Mouse (Mus musculus) forebrain, embryonic 14.5 days (tissue): ENCODE data around the gene Pgls. TPM values are rescaled to one million over a fixed set of nuclear protein-coding genes. Genes with fewer than 3 reads are reported as not detected.

Experiments
- ATAC-seq: fragments of 200-750 bp; cut with Nextera tagmentation; 2 replicates; pipeline ENCODE4 v1.8.0; 2017; ENCODE audit warnings: mild to moderate bottlenecking, moderate library complexity
- DNase-seq: peaks from one replicate; pipeline ENCODE4 v3.0.0-alpha.2; 2015; ENCODE audit warnings: low spot score
- H3K27ac ChIP-seq: fragments of 300-500 bp; sonication (generic); 2 replicates; pipeline ENCODE4 v1.5.1; 2014; ENCODE audit warnings: low read depth, mild to moderate bottlenecking, control low read depth, low read length, moderate library complexity
- H3K27me3 ChIP-seq: fragments of 300-500 bp; sonication (generic); replicated peaks from 2 replicates; pipeline ENCODE4 v1.6.1; 2014; ENCODE audit warnings: low read length, control low read depth, mixed read lengths; ENCODE audit not compliant: control insufficient read depth, insufficient read depth
- H3K36me3 ChIP-seq: fragments of 300-500 bp; sonication (generic); 2 replicates; pipeline ENCODE4 v1.6.1; 2014; ENCODE audit warnings: low read length, control low read depth; ENCODE audit not compliant: control insufficient read depth, insufficient read depth
- H3K4me1 ChIP-seq: fragments of 300-500 bp; sonication (generic); 2 replicates; pipeline ENCODE4 v1.6.1; 2014; ENCODE audit warnings: antibody characterized with exemption, low read length, control low read depth; ENCODE audit not compliant: control insufficient read depth, insufficient read depth
- H3K4me2 ChIP-seq: fragments of 300-500 bp; sonication (generic); 2 replicates; pipeline ENCODE4 v1.6.1; 2014; ENCODE audit warnings: mild to moderate bottlenecking, control low read depth, low read length
- H3K4me3 ChIP-seq: fragments of 300-500 bp; sonication (generic); 2 replicates; pipeline ENCODE4 v1.5.1; 2014; ENCODE audit warnings: low read depth, low read length, control low read depth
- H3K9ac ChIP-seq: fragments of 300-500 bp; sonication (generic); 2 replicates; pipeline ENCODE4 v1.6.1; 2014; ENCODE audit warnings: mild to moderate bottlenecking, low read length, control low read depth, moderate library complexity
- H3K9me3 ChIP-seq: fragments of 300-500 bp; sonication (generic); replicated peaks from 2 replicates; pipeline ENCODE4 v1.6.1; 2016; ENCODE audit warnings: low read length, control low read depth, mixed read lengths; ENCODE audit not compliant: control insufficient read depth
- WGBS: fragments of 180-500 bp; shearing (Covaris S2); extraction: QIAGEN DNeasy Blood & Tissue Kit; methylation state at CpG from one replicate; pipeline ENCODE4 v1.1.7; 2014; 5-methylcytosine and 5-hydroxymethylcytosine counted together
- polyA plus RNA-seq: library from polyadenylated mRNA; unstranded; fragments of >200 nt; fragmentation: Nextera tagmentation; extraction: Ambion mirVana; gene quantifications from 2 replicates; pipeline ENCODE4 v1.2.1, GENCODE M21; 2014

Pgls gene
- polyA plus RNA-seq, 1 experiment from 2014 or later: 279 TPM

DNA sequence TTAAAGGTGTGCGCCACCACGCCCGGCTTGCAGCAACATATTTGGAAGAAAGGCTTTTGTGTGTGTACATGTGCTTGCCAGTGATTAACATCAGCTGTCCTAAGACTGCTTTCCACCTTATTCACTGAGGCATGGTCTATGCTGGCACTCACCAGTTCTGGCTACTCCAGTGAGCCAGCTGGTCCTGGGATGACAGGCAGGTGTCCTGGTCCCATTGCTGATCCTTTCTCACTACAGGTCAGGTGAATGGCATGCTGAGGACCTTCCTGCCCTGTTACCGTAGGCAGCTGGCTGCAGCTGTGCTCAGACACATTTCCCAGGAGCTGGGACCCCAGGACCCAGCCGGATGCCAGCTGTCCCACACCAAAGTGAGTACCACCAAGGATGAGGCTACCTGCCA lies 6.9 kb downstream of the Pgls start:
- DNase-seq (no peak), ATAC-seq (no peak)
- 89% methylated on average over 5 of the region's 5 CpGs for WGBS
- 0 out of 2 replicates have a peak, but pooled peaks cover 9% of the 10 kb centered on the region for H3K36me3 ChIP-seq
- H3K9me3 ChIP-seq: no peaks in the 10 kb centered on the region
- no peaks in the 10 kb centered on the region; the same call in 1 of the 2 replicates for H3K4me1 ChIP-seq
- no peak overlapping the region for H3K4me3 ChIP-seq
- H3K4me2 ChIP-seq: no peak overlapping the region
- H3K27me3 ChIP-seq: peaks cover 30% of the 10 kb centered on the region
- no peak overlapping the region for H3K27ac ChIP-seq
- H3K9ac ChIP-seq: no peak overlapping the region

DNA sequence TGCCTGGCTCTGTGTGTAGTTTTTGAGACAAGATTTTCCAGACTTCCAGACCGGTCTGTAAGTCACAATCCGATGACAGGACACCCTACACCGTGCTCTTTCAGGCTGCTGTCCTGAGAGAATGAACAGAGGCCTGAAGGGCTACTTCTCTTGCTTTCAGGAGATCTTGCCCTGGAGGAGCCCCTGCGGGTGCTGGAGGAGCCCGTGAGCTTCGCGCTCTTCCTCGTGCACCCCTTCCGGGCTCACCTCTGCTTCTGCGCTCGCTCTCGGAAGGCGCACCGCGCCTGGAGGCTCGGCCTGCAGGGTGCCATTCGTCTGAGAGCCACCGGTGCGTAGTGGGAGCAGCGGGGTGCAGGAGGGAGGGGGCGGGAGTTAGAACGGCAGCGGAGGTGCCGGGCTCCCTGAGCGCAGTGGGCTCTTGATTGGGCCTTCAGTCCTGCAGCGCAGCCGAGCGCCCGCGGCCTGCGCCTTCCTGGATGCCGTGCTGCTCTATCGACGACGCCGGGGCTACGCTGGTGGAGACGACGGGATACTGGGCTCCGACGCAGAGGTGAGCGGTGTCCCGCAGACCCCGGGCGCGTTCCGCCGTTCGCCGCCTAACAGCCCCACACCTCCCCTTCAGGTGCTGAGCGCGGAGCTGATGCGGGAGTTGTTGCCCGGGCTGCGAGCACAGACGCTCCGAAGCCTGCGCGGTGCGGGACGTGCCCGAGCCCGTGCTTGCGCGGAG lies 10.1 kb downstream of the Pgls start:
- ATAC-seq: peak; percentile 29
- DNase-seq: peak; percentile 23

DNA sequence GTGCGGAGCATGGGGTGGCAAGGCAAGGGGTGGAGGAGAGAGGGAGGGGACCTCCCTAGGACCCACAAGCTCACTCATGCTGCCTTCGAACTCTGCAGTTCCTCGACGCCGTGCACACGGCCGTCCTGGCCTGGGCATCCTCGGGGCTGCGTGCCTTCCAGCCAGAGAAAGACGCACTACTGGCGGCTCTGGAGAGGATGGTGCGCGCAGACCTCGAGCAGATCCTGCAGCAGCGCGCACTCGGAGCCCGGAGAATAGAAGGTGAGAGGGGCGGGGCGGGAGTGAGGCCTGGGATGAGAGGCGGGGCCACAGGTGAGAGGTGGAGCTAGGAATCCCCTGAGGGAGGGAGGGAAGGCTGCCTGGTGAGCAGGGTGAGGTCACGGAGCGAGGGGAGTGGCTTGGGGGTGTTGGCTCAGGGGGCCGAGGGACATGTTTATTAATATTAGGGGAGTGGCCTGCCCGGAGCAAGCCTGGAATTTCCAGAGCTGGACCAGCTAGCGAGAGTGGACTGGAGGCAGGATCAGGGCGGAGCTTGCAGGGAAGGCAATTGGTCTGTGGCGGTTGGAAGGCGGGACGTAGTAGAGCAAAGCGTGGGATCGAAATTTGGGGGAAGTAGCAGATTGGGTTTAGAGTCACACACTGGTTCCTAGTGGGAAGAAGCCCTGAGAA lies 10.8 kb downstream of the Pgls start:
- 3% methylated on average over 32 of the region's 32 CpGs for WGBS

More for the DNA sequence above, 10.1 kb downstream of the Pgls start:
- no peaks in the 10 kb centered on the region for H3K9me3 ChIP-seq
- peak overlapping the region; percentile 49 for H3K9ac ChIP-seq
- H3K4me2 ChIP-seq: peak overlapping the region; percentile 52
- H3K36me3 ChIP-seq: no peaks in the 10 kb centered on the region
- no peaks in the 10 kb centered on the region; the same call in 1 of the 2 replicates for H3K4me1 ChIP-seq
- H3K27me3 ChIP-seq: peaks cover 30% of the 10 kb centered on the region
- WGBS: 3% methylated on average over 61 of the region's 65 CpGs
- no peak overlapping the region for H3K27ac ChIP-seq
- H3K4me3 ChIP-seq: peak overlapping the region; percentile 28

DNA sequence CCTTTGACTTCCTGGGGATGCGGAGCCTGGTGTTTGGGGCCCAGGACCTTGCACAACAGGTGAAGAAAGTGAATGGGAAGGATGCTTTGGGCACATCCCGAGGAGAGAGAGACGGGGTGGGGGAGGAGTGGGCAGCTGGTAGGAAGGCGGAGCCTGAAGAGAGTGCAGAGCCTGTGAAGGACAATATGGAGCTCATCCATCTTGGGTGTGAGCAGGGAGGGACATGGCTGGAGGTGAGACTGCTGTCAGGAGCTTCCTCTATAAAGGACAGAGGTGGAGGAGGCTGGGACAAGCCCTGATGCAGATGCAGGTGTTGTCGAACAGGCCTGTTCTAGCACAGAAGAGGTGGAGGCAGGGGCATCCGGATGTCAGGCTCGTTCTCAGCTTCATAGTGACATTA lies 12.0 kb downstream of the Pgls start:
- no peak overlapping the region; the same call in 1 of the 2 replicates for H3K9ac ChIP-seq
- H3K4me3 ChIP-seq: no peak overlapping the region
- H3K9me3 ChIP-seq: no peaks in the 10 kb centered on the region
- ATAC-seq: no peak
- H3K27ac ChIP-seq: no peak overlapping the region
- H3K36me3 ChIP-seq: no peaks in the 10 kb centered on the region
- H3K4me1 ChIP-seq: no peaks in the 10 kb centered on the region; the same call in 1 of the 2 replicates
- no peak overlapping the region for H3K4me2 ChIP-seq
- 54% methylated on average over 7 of the region's 7 CpGs for WGBS
- H3K27me3 ChIP-seq: peaks cover 30% of the 10 kb centered on the region
- DNase-seq: no peak

More for the DNA sequence above, 10.8 kb downstream of the Pgls start:
- peak overlapping the region; percentile 52 for H3K4me2 ChIP-seq
- DNase-seq (peak; percentile 34), ATAC-seq (peak; percentile 55)
- H3K4me1 ChIP-seq: no peaks in the 10 kb centered on the region; the same call in 1 of the 2 replicates
- peak overlapping the region; percentile 28 for H3K4me3 ChIP-seq
- no peaks in the 10 kb centered on the region for H3K36me3 ChIP-seq
- H3K9ac ChIP-seq: peak overlapping the region; percentile 49
- no peaks in the 10 kb centered on the region for H3K9me3 ChIP-seq
- H3K27me3 ChIP-seq: peaks cover 30% of the 10 kb centered on the region
- H3K27ac ChIP-seq: no peak overlapping the region

DNA sequence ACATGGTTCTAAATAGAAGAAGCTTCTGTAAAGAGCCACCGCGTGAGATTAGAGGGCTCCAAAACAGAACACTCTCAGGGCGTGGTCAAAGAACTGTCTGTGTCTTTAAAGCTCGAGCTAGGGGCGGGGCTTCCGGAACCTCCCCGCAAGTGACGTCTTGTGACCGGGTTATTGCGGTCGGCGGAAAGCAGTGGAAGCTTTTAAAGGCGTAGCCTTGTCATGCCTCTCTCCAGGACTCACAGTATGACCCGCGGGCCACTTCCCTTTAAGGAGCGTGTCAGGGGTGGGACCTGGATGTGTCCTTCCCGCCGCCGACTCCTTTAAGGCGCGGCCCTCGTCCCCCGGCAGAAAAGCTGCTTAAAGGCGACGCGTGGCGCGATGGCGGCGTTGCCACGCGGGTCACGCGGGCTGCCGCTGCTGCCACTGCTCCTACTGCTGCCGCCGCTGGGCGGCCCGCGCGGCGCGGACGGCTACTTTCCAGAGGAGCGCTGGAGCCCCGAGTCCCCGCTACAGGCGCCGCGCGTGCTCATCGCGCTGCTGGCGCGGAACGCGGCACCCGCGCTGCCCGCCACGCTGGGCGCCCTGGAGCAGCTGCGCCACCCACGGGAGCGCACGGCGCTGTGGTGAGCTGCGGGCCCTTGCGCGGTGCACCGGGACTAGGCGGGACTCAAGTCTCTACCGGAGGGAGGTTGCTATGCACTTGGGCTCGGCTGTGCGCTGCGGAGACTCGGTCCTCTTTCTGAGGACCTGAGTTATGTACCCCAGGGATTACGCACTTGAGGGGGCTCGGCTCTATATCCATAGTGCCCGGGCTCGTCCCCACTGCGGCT lies 19.1 kb downstream of the Pgls start, which contains the start of gene Colgalt1:
Gene Colgalt1 (plus strand): TSS at position 177 of the 830 bp plus-strand sequence.
- no peaks in the 10 kb centered on the region for H3K27me3 ChIP-seq
- peak within 1 kb of the TSS; percentile 63 for H3K4me2 ChIP-seq
- under 1% methylated on average over 82 of the region's 82 CpGs for WGBS
- peaks cover 7% of the 10 kb centered on the region for H3K4me1 ChIP-seq
- H3K36me3 ChIP-seq: peaks cover 30% of the 10 kb centered on the region
- no peaks in the 10 kb centered on the region for H3K9me3 ChIP-seq
- peak within 1 kb of the TSS; percentile 84 for H3K4me3 ChIP-seq
- peak; percentile 99 for ATAC-seq
- peak; percentile 100 for DNase-seq
- H3K27ac ChIP-seq: peak within 1 kb of the TSS; percentile 86
- H3K9ac ChIP-seq: peak within 1 kb of the TSS; percentile 79

DNA sequence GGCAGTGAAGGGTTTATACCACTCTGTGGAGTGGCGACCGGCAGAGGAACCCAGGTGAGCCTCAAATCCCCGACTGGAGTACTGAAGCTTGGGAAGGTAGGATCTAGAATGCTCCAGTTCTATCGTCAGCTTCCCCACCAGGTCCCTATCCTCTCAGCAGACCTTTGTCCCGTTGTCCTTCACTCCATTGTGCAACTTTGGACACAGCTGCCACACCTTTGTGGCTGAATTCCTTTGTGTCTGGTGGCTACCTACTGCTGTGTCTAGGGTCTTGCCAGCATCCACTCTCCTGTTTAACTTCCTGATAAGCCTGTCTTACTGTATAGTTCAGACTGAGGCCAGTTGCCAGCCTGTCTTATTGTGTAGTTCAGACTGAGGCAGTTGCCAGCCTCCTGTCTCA lies 20.2 kb downstream of the Pgls start:
- H3K36me3 ChIP-seq: peaks cover 38% of the 10 kb centered on the region
- H3K9me3 ChIP-seq: no peaks in the 10 kb centered on the region
- ATAC-seq: no peak
- peak overlapping the region; percentile 63 for H3K4me2 ChIP-seq
- H3K27ac ChIP-seq: no peak overlapping the region
- H3K4me3 ChIP-seq: peak overlapping the region; percentile 84
- DNase-seq: no peak
- peak overlapping the region; percentile 79 for H3K9ac ChIP-seq
- no peaks in the 10 kb centered on the region for H3K27me3 ChIP-seq
- H3K4me1 ChIP-seq: peaks cover 7% of the 10 kb centered on the region
- WGBS: 39% methylated on average over 5 of the region's 5 CpGs

DNA sequence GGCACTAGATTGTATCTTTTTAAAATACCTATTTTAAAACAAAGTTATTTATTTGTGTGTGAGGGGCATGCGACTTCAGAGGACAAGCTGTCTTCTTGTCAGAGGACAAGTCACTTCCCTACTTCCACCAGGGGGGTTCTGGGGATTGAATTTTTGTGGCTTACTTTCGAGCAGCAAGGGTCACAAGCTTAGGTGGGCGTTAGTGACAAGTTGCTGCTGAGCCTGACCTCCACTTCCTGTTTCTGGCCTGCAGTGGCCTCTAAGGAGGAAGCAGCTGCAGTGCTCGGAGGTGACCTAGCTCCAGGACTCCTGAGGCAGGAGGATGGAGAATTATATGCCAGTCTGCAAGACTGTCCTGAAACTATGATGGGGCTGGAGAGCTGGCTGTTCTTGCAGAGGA lies 21.4 kb downstream of the Pgls start:
- Histone ChIP-seq H3K9ac (no peak overlapping the region), H3K4me3 (no peak overlapping the region), H3K4me1 (peaks cover 7% of the 10 kb centered on the region), H3K4me2 (no peak overlapping the region), H3K36me3 (peaks cover 51% of the 10 kb centered on the region), H3K9me3 (no peaks in the 10 kb centered on the region), H3K27me3 (no peaks in the 10 kb centered on the region), H3K27ac (no peak overlapping the region)
- DNase-seq: no peak
- WGBS: 72% methylated on average over 4 of the region's 4 CpGs
- no peak for ATAC-seq

DNA sequence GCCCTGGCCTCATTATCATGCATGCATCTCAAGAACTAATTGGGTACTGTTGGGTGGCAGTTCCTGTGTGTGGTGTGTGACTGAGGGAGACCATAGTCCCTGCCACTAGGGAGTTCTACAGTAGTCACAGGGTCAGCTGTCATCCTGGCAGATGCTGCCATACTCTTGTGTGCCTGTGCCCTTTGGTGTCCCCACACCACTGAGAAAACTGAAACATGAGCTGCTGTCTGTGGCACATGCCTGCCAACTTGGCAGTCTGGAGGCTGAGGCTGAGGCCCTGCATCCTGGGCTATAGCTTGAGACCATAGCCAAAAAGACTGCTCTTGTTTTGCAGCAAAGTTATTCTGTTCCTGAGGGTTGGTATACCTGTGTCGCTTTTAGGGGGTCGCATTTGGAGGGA lies 27.8 kb downstream of the Pgls start:
- Histone ChIP-seq H3K9me3 (no peaks in the 10 kb centered on the region), H3K4me1 (no peaks in the 10 kb centered on the region), H3K27ac (no peak overlapping the region), H3K27me3 (no peaks in the 10 kb centered on the region), H3K9ac (no peak overlapping the region), H3K4me3 (no peak overlapping the region), H3K36me3 (peaks cover 85% of the 10 kb centered on the region), H3K4me2 (no peak overlapping the region)
- 96% methylated on average over 2 of the region's 2 CpGs for WGBS
- no peak for ATAC-seq
- DNase-seq: no peak
